Mouse (Mus musculus) kidney, adult 2 months (tissue): Measurements from ENCODE around the gene 1190005I06Rik.

Experiments used
- CTCF ChIP-seq: fragments of 200-500 bp; conservative IDR thresholded peaks from 2 replicates; pipeline ENCODE4 v1.5.1; 2011; ENCODE audit warnings: low read depth, mild to moderate bottlenecking, control low read depth, low read length, moderate library complexity, mixed read lengths; ENCODE audit not compliant: insufficient read depth, insufficient read length
- POLR2A ChIP-seq: fragments of 200-500 bp; IDR thresholded peaks from one replicate; pipeline ENCODE4 v1.6.1; 2011; ENCODE audit warnings: low read depth, low read length, control low read depth

GRCm38 (mm10) chr8:120571561-120571960 lies 75.9 kb downstream of the 1190005I06Rik start:
- TF ChIP-seq POLR2A (no peak), CTCF (no peak)
